Mouse (Mus musculus): ENCODE measurements around the gene Bak1. TPM values are rescaled to one million over a fixed set of nuclear protein-coding genes. Genes with fewer than 3 reads are reported as not detected.

Gene Bak1
- 5.5 and 5.6 TPM in 2 replicates for polyA plus RNA-seq (2015; fragmentation: Nextera tagmentation; extraction: Ambion mirVana)

DNA sequence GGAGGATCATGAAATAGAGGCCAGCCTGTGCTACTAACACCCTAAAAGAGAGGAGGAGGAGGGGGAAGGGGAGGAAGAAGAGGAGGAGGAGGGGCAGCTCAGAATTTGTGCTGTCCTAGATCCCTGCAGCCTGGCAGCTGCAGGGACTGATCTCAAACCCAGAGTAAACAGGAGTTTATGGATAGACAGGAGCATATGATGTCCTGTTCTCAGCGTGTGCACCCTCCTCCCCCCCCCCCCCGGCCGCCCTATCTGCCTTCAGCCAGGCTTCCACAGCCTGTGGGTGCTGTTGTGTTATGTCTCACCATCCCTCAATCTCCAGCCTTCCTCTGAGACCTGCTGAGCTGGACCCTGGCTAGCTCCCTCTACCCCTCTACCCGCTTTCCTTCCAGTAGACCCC is at the start of gene Bak1:
Gene Bak1, minus strand, starts transcription at position 101 of the 400 bp plus-strand sequence.

DNA sequence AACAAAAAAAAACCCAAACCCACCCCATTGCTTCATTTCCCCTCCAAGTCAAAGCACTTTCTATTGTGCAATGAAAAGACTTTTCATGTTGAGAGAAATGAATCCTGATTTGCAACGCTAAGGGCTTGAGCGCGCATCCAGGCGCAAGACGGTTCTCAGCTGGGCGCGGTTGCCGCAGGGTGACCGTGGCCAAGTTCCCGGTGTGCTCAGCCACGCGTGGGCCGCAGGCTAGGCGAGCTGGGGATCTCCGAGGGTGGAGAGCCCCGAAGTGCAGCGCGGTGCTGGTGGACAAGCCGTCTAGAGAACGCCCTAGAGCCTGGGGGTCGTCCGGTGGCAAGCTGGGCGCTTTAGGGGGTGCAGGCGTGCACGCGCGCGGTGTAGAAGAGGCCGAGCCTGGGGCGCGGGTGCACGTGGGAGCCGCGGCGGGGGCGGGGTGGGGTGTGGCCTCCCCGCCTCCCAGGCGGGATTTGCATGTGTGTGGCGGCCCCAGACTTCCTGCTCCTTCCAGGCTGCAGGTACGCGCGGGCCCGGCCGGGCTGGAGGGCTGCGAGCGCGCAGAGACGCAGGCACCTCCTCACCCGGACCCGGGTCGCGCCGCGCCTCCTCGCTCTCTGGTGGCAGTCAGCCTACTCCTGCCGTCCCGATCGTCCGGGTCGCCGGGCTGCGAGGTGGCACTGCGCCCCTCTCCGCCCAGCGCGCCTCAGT is 28.2 kb upstream of the Bak1 start, which contains the start of gene Itpr3:
Gene Itpr3, plus strand, starts transcription at position 493 of the 705 bp plus-strand sequence.

DNA sequence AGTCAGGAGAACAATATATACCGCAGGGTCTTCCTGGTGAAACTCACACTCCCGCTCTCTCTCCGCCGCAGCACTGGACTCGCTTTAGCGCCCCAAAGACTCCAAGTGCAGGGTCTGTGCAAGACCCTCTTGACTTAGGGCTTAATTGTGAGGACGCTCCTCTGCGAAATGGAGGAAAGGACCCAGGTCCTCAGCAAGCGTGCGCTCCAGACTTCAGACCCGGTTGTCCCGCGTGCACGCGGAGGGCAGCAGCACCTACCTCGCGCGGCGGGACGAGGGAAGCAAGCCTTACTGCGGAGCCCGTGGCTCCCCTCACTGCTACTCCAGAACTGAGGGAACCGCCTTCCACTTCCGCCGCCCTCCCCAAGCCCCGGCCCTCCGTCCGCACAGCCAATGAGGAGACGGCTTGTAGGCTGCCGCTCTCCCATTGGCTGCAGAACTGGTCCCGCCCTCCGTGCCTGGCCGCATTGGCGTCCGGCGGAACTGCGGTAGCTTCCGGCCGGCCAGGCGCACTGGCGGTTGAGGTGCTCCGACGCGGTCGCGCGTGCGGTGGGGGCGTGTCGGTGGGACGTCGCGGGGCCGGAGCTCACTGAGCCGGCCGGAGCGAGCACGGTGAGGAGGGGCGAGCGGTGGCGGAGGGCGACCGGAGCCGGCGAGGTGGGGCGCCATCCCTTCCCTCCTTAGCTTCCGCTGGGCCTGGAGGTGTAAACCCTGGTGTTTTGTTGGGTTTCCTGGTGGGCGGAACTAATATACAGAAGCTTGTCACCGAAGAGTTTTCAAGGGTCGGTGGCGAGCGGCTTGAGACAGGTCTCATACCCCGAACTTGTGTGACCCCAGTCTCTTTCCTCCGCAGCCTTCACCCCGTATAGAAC is 55.9 kb downstream of the Bak1 start, which contains the start of gene Zbtb9:
Gene Zbtb9, plus strand, starts transcription at position 465 of the 872 bp plus-strand sequence.

Other genes starting within 250 kb of the Bak1 start
- 27.5 and 32.6 TPM in 2 replicates for gene Bnip1, start 247.9 kb downstream of the Bak1 start, polyA plus RNA-seq (2015; fragmentation: Nextera tagmentation; extraction: Ambion mirVana)
- not detected in 2 replicates for gene Nkx2-5, start 184.0 kb downstream of the Bak1 start, polyA plus RNA-seq (2015; fragmentation: Nextera tagmentation; extraction: Ambion mirVana)
- gene Kifc5b, start 111.9 kb downstream of the Bak1 start, polyA plus RNA-seq (2015; fragmentation: Nextera tagmentation; extraction: Ambion mirVana), result 1.2 and 1.6 TPM in 2 replicates
- 6.6 and 7.1 TPM in 2 replicates for gene Phf1, start 96.0 kb downstream of the Bak1 start, polyA plus RNA-seq (2015; fragmentation: Nextera tagmentation; extraction: Ambion mirVana)
- 125 and 143 TPM in 2 replicates for gene Cuta, start 89.4 kb downstream of the Bak1 start, polyA plus RNA-seq (2015; fragmentation: Nextera tagmentation; extraction: Ambion mirVana)
- 0.66 and 0.96 TPM in 2 replicates for gene Syngap1, start 87.8 kb downstream of the Bak1 start, polyA plus RNA-seq (2015; fragmentation: Nextera tagmentation; extraction: Ambion mirVana)
- gene Zbtb9, start 55.8 kb downstream of the Bak1 start, polyA plus RNA-seq (2015; fragmentation: Nextera tagmentation; extraction: Ambion mirVana), result 7.7 and 7.8 TPM in 2 replicates
- gene Itpr3, start 28.3 kb upstream of the Bak1 start, polyA plus RNA-seq (2015; fragmentation: Nextera tagmentation; extraction: Ambion mirVana), result 1.9 and 2.1 TPM in 2 replicates
- gene Uqcc2, start 104.9 kb upstream of the Bak1 start, polyA plus RNA-seq (2015; fragmentation: Nextera tagmentation; extraction: Ambion mirVana), result 235 and 237 TPM in 2 replicates
- 0.08 TPM in 1 of 2 replicates, not detected in the other for gene Ip6k3, start 138.8 kb upstream of the Bak1 start, polyA plus RNA-seq (2015; fragmentation: Nextera tagmentation; extraction: Ambion mirVana)
- gene Lemd2, start 175.5 kb upstream of the Bak1 start, polyA plus RNA-seq (2015; fragmentation: Nextera tagmentation; extraction: Ambion mirVana), result 10.2 and 10.7 TPM in 2 replicates